Mouse (Mus musculus) lung, postnatal 0 days (tissue): ENCODE measurements around the gene Pbsn.

Experiments used
- CTCF ChIP-seq: IDR thresholded peaks from 2 replicates; pipeline ENCODE4 v1.5.1; 2016; ENCODE audit warnings: antibody characterized with exemption, mild to moderate bottlenecking
- EP300 ChIP-seq: IDR thresholded peaks from 2 replicates; pipeline ENCODE4 v1.6.1; 2016; ENCODE audit warnings: antibody characterized with exemption, mild to moderate bottlenecking, control low read depth

DNA sequence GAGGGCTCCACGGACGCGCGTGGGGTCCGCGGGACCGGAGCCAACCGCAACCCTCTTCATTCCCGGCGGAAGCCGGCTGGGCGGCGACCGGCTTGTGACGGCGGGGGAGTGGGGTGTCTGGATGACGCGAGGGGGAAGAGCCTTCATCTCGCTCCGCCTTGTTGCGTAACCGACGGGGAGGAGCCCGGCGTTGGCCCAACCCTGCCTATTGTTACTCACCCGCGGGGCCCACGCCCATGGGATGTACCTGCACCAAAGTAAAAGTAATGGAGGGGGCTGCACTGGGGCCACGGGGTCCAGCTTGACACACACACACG is 57.6 kb downstream of the Pbsn start:
- no peak for TF ChIP-seq EP300
- TF ChIP-seq CTCF: no peak
